Mouse (Mus musculus) skeletal muscle tissue, adult 2 months (tissue): ENCODE measurements around the gene Ccdc9.
"Not testable (repeated sequence)": the region's sequence is repeated elsewhere in the genome, so short reads cannot be mapped to it uniquely, and the experiment has no call there.

Source experiments
- DNase-seq: peaks from one replicate; pipeline ENCODE4 v3.0.0-alpha.2; 2012; ENCODE audit warnings: low read depth, low spot score

The Ccdc9 gene

GRCm38 (mm10) chr7:16272681-16273080 is 13.9 kb downstream of the Ccdc9 start:
- no peak for DNase-seq

GRCm38 (mm10) chr7:16271139-16271538 is 15.5 kb downstream of the Ccdc9 start:
- DNase-seq, result no peak

GRCm38 (mm10) chr7:16266593-16266992 is 20.0 kb downstream of the Ccdc9 start:
- DNase-seq, result not testable (repeated sequence)

- no peak for DNase-seq
Observed at GRCm38 (mm10) chr7:16265856-16266255, 20.7 kb downstream of the Ccdc9 start.

GRCm38 (mm10) chr7:16263843-16264242 is 22.8 kb downstream of the Ccdc9 start:
- DNase-seq, result no peak

GRCm38 (mm10) chr7:16263015-16263787 is 23.4 kb downstream of the Ccdc9 start:
- peak; percentile 67 for DNase-seq

- DNase-seq, result no peak
Observed at GRCm38 (mm10) chr7:16261097-16261496, 25.5 kb downstream of the Ccdc9 start.

GRCm38 (mm10) chr7:16259110-16259590 is 27.4 kb downstream of the Ccdc9 start, which contains the start of gene C5ar1:
TSS of gene C5ar1 (minus strand) at chr7:16259540.
- peak; percentile 29 for DNase-seq

GRCm38 (mm10) chr7:16257830-16258229 is 28.8 kb downstream of the Ccdc9 start:
- DNase-seq, result no peak

GRCm38 (mm10) chr7:16255963-16256362 is 30.6 kb downstream of the Ccdc9 start:
- not testable (repeated sequence) for DNase-seq

GRCm38 (mm10) chr7:16254195-16254594 is 32.4 kb downstream of the Ccdc9 start:
- DNase-seq, result no peak

GRCm38 (mm10) chr7:16250687-16251086 is 35.9 kb downstream of the Ccdc9 start:
- no peak for DNase-seq

GRCm38 (mm10) chr7:16245958-16246357 is 40.6 kb downstream of the Ccdc9 start:
- DNase-seq, result no peak

- no peak for DNase-seq
Observed at GRCm38 (mm10) chr7:16244067-16244466, 42.5 kb downstream of the Ccdc9 start, which contains the start of gene C5ar2. TSS of gene C5ar2 (minus strand) at chr7:16244154.

GRCm38 (mm10) chr7:16242198-16242597 is 44.4 kb downstream of the Ccdc9 start:
- DNase-seq, result no peak

GRCm38 (mm10) chr7:16241787-16242186 is 44.8 kb downstream of the Ccdc9 start:
- no peak for DNase-seq

- DNase-seq, result no peak
Observed at GRCm38 (mm10) chr7:16240978-16241303, 45.7 kb downstream of the Ccdc9 start.

GRCm38 (mm10) chr7:16240281-16240977 is 46.2 kb downstream of the Ccdc9 start:
- DNase-seq, result no peak

- peak; percentile 64 for DNase-seq
Observed at GRCm38 (mm10) chr7:16239554-16239997, 47.0 kb downstream of the Ccdc9 start.

GRCm38 (mm10) chr7:16229869-16230268 is 56.7 kb downstream of the Ccdc9 start:
- peak; percentile 24 for DNase-seq
